Mouse (Mus musculus): ENCODE measurements at regions not wholly inside any gene's neighbourhood (a gene's known extent, or its start where the extent isn't known, plus 50 kb on each side); places are given as distances from the start of the nearest gene placed in this dataset.

- TF ChIP-seq ZNF384 (IDR thresholded peaks at IDR 0.05; ENCODE audit: low read depth, low read length) (no peak), MAFK (IDR thresholded peaks at IDR 0.05; ENCODE audit: insufficient read depth, low read depth, low read length) (no peak), CHD2 (IDR thresholded peaks at IDR 0.05; ENCODE audit: low read depth, low read length) (no peak), HCFC1 (IDR thresholded peaks at IDR 0.05; ENCODE audit: borderline replicate concordance, insufficient read depth, low read length) (no peak), ZC3H11A (IDR thresholded peaks at IDR 0.05; ENCODE audit: borderline replicate concordance, low read depth, low read length) (no peak)
Observed at GRCm38 (mm10) chr17:29433370-29433769, 57.2 kb upstream of the Pim1 start.
